Mouse (Mus musculus) liver, postnatal 0 days (tissue): ENCODE data around the gene Sorl1. TPM values are rescaled to one million over a fixed set of nuclear protein-coding genes. Genes with fewer than 3 reads are reported as not detected.

Source experiments
- ATAC-seq: fragments of 200-750 bp; cut with Nextera tagmentation; 2 replicates; pipeline ENCODE4 v1.8.0; 2017; ENCODE audit warnings: mild to moderate bottlenecking, moderate library complexity
- DNase-seq: peaks from one replicate; pipeline ENCODE4 v3.0.0-alpha.2; 2016
- H3K27ac ChIP-seq: fragments of 300-500 bp; sonication (generic); 2 replicates; pipeline ENCODE4 v1.5.1; 2014; ENCODE audit warnings: antibody characterized with exemption, moderate library complexity, mild to moderate bottlenecking, low read depth
- H3K27me3 ChIP-seq: fragments of 300-500 bp; sonication (generic); 2 replicates; pipeline ENCODE4 v1.6.1; 2014; ENCODE audit warnings: low read length, control low read depth, mixed read lengths; ENCODE audit not compliant: insufficient read depth
- H3K36me3 ChIP-seq: fragments of 300-500 bp; sonication (generic); replicated peaks from 2 replicates; pipeline ENCODE4 v1.6.1; 2014; ENCODE audit warnings: mild to moderate bottlenecking, control low read depth, low read length, moderate library complexity, mixed read lengths; ENCODE audit not compliant: insufficient read depth
- H3K4me1 ChIP-seq: fragments of 300-500 bp; sonication (generic); 2 replicates; pipeline ENCODE4 v1.6.1; 2014; ENCODE audit warnings: antibody characterized with exemption, mild to moderate bottlenecking, control low read depth; ENCODE audit not compliant: insufficient read depth
- H3K4me2 ChIP-seq: fragments of 300-500 bp; sonication (generic); 2 replicates; pipeline ENCODE4 v1.6.1; 2014; ENCODE audit warnings: low read depth, mild to moderate bottlenecking, low read length, moderate library complexity, mixed read lengths
- H3K4me3 ChIP-seq: fragments of 300-500 bp; sonication (generic); 2 replicates; pipeline ENCODE4 v1.5.1; 2014; ENCODE audit warnings: low read depth, low read length
- H3K9ac ChIP-seq: fragments of 300-500 bp; sonication (generic); replicated peaks from 2 replicates; pipeline ENCODE4 v1.6.1; 2014; ENCODE audit warnings: mild to moderate bottlenecking, moderate library complexity
- H3K9me3 ChIP-seq: fragments of 300-500 bp; sonication (generic); 2 replicates; pipeline ENCODE4 v1.6.1; 2016; ENCODE audit warnings: mild to moderate bottlenecking, control low read depth, low read length, mixed read lengths
- CTCF ChIP-seq: sonication (generic); IDR thresholded peaks from 2 replicates; pipeline ENCODE4 v1.5.1; 2016; ENCODE audit warnings: antibody characterized with exemption, low read depth
- EP300 ChIP-seq: IDR thresholded peaks from 2 replicates; pipeline ENCODE4 v1.6.1; 2016; ENCODE audit warnings: antibody characterized with exemption, low read depth, mild to moderate bottlenecking
- WGBS: fragments of 180-500 bp; shearing (Covaris S2); extraction: QIAGEN DNeasy Blood & Tissue Kit; methylation state at CpG from one replicate; pipeline ENCODE4 v1.1.7; 2014; ENCODE audit not compliant: insufficient replicate concordance; 5-methylcytosine and 5-hydroxymethylcytosine counted together
- polyA plus RNA-seq: library from polyadenylated mRNA; unstranded; fragments of >200 nt; fragmentation: Nextera tagmentation; extraction: Ambion mirVana; gene quantifications from 2 replicates; pipeline ENCODE4 v1.2.1, GENCODE M21; 2015

The Sorl1 gene
- polyA plus RNA-seq, 1 experiment from 2014 or later = 3.0 TPM

DNA sequence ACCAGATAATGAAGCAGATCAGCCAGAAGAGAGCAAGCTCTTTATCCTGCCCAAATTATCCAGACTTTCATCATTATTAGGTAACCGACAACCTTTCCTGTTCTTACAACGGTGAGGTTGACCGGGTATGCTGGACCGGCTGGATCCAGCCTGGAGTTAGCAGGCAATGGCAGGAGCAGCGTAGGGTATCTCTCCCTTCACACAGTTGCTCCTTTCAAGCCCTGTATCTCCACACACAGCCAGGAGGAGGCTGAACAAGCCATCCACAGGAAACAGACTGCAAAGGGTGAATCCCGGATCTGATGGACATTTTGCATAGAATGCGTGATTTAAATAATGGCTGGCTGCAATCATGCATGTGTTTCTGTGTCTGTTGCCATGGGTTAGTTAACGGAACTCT is 208.5 kb downstream of the Sorl1 start:
- no peaks in the 10 kb centered on the region for H3K4me1 ChIP-seq
- no peak overlapping the region for H3K27ac ChIP-seq
- H3K27me3 ChIP-seq = no peaks in the 10 kb centered on the region
- no peak for TF ChIP-seq CTCF
- no peak for TF ChIP-seq EP300
- H3K9me3 ChIP-seq = no peaks in the 10 kb centered on the region
- no peaks in the 10 kb centered on the region for H3K36me3 ChIP-seq
- no peak overlapping the region for H3K9ac ChIP-seq
- DNase-seq (no peak), ATAC-seq (no peak)
- no peak overlapping the region for H3K4me2 ChIP-seq
- WGBS = 81% methylated on average over 8 of the region's 8 CpGs
- no peak overlapping the region for H3K4me3 ChIP-seq

Other genes starting within 250 kb of the Sorl1 start
- gene Sc5d, start 140.0 kb upstream of the Sorl1 start, polyA plus RNA-seq = 146 and 151 TPM in 2 replicates